Comparison of ENCODE assay signal across 26 mouse cellular contexts in the genomic region with DNA sequence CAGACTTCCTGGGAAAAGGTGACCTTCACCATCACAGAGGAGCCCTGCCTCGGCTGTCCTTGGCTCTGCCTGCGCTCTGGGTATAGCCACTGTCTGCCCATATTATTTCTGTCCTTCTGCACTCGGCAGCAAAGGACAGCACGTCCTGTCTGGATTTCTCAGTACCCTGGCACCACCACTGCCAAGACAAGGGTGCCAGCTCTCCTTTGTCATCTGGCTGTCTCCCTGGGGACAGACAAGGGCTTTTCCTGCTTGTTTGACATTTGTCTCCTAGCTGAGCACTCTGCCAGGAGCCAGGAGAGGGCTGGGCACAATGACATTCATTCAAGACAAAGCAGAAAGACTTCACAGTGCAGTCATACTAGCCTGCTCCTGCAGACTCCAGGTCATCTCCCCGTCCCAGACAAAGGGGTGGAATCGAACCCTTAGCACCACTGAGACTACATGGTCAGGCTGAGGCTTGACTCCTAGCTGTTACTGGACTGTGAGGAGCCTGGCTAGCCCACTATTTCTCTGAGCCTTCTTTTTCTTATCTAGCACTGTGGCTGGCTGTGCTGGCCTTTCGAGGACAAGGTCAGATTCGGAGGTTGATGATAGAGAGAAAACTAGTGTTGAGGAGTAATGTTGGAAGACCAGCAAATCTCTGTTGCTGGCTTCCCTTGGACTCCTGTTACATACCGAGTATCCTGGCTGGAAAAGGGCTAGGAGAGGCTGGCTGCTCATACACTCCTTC. TPM values are rescaled to one million over a fixed set of nuclear protein-coding genes. Genes with fewer than 3 reads are reported as not detected.
DNase-seq lines count a peak whose midpoint lies in the region; ATAC-seq lines count a peak whose summit lies in the region.
"Had no signal": no experiment of that assay in that cellular context is flagged by ENCODE, and none has a peak within 500 bp of the region (broad histone marks: within the 10 kb centered on the region; RNA-seq: fewer than 3 reads in every experiment).

No protein-coding gene starts in this region.

- no peak overlapping the region for H3K4me2 ChIP-seq in heart, embryonic 12.5 days
- H3K4me2 ChIP-seq: embryonic facial prominence, embryonic 15.5 days; forebrain, embryonic 15.5 days; heart, embryonic 13.5 days; limb, embryonic 15.5 days; lung, embryonic 14.5 days; midbrain, embryonic 13.5 days had no signal

- H3K27me3 ChIP-seq in heart, embryonic 12.5 days (replicated peaks) = peaks cover 77% of the 10 kb centered on the region
- peaks cover 54% of the 10 kb centered on the region for H3K27me3 ChIP-seq in embryonic facial prominence, embryonic 10.5 days (replicated peaks; ENCODE audit: low read depth, poor library complexity, severe bottlenecking)
- H3K27me3 ChIP-seq: forebrain, embryonic 15.5 days had no signal

- H3K36me3 ChIP-seq in heart, embryonic 12.5 days = no peaks in the 10 kb centered on the region
- H3K36me3 ChIP-seq in embryonic facial prominence, embryonic 10.5 days (replicated peaks) = no peaks in the 10 kb centered on the region
- H3K36me3 ChIP-seq: embryonic facial prominence, embryonic 15.5 days; forebrain, embryonic 15.5 days; G1E; heart, embryonic 13.5 days; limb, embryonic 15.5 days; midbrain, embryonic 13.5 days had no signal

- no peak overlapping the region for H3K27ac ChIP-seq in heart, embryonic 12.5 days (ENCODE audit: poor library complexity, severe bottlenecking)
- H3K27ac ChIP-seq in embryonic facial prominence, embryonic 10.5 days (replicated peaks) = no peak overlapping the region
- H3K27ac ChIP-seq: embryonic facial prominence, embryonic 15.5 days; forebrain, embryonic 15.5 days; heart, embryonic 13.5 days; kidney, postnatal 0 days; left cerebral cortex, adult 2 months; limb, embryonic 15.5 days; liver, embryonic 14.5 days; midbrain, embryonic 13.5 days had no signal

- no peak overlapping the region for H3K9ac ChIP-seq in heart, embryonic 12.5 days
- H3K9ac ChIP-seq: embryonic facial prominence, embryonic 15.5 days; forebrain, embryonic 15.5 days; heart, embryonic 13.5 days; limb, embryonic 15.5 days; liver, embryonic 14.5 days; lung, embryonic 14.5 days; midbrain, embryonic 13.5 days had no signal

- DNase-seq in heart, adult 8-10 months (ENCODE audit: low spot score) = peak; percentile 58
- peak; percentile 43 for DNase-seq in left cerebral cortex, postnatal 4 days
- DNase-seq in left cerebral cortex, adult 18-20 months (ENCODE audit: low spot score in 2 of 2) = no peak
- DNase-seq in adrenal gland, postnatal 14 days = peak; percentile 55
- DNase-seq in embryonic facial prominence, embryonic 10.5 days (ENCODE audit: low spot score) = no peak
- no peak for DNase-seq in spleen, postnatal 36 days (ENCODE audit: low spot score in 2 of 2)
- DNase-seq: B cell, adult 2 months; cerebellum, adult 9-10 months; gastrocnemius, postnatal 10 days; kidney, adult 2 months; layer of hippocampus, adult 9-11 months; lung, embryonic 14.5 days; right cerebral cortex, postnatal 25 days; spleen, adult 18-20 months had no signal

- WGBS in heart, embryonic 12.5 days = 62% methylated on average over 9 of the region's 9 CpGs
- WGBS in embryonic facial prominence, embryonic 10.5 days = 74% methylated on average over 9 of the region's 9 CpGs

- intact Hi-C loops in left cerebral cortex, postnatal 4 days (cut with DNase I) = no loop called here

- H3K4me1 ChIP-seq in heart, embryonic 12.5 days (replicated peaks) = peaks cover 9% of the 10 kb centered on the region
- peaks cover 14% of the 10 kb centered on the region for H3K4me1 ChIP-seq in embryonic facial prominence, embryonic 10.5 days

- no peak overlapping the region for H3K4me3 ChIP-seq in heart, embryonic 12.5 days
- H3K4me3 ChIP-seq in embryonic facial prominence, embryonic 10.5 days = no peak overlapping the region
- H3K4me3 ChIP-seq: embryonic facial prominence, embryonic 15.5 days; forebrain, embryonic 15.5 days; heart, embryonic 13.5 days; left cerebral cortex, adult 2 months; limb, embryonic 15.5 days; midbrain, embryonic 13.5 days had no signal

- H3K9me3 ChIP-seq in heart, embryonic 12.5 days (replicated peaks) = no peaks in the 10 kb centered on the region
- H3K9me3 ChIP-seq in embryonic facial prominence, embryonic 10.5 days = no peaks in the 10 kb centered on the region
- H3K9me3 ChIP-seq: embryonic facial prominence, embryonic 15.5 days; forebrain, embryonic 15.5 days; heart, embryonic 13.5 days; limb, embryonic 15.5 days; midbrain, embryonic 13.5 days had no signal

- no peak for ATAC-seq in heart, embryonic 12.5 days (ENCODE audit: insufficient number of reproducible peaks, low FRiP score)
- ATAC-seq: activated CD4-positive, CD25-positive, alpha-beta regulatory T cell, adult 4 months; forebrain, embryonic 15.5 days; midbrain, embryonic 13.5 days had no signal

RNA-seq across cellular contexts. Expression of gene Cdh22, which starts 46.8 kb away (rescaled TPM):
- 1 to 10 TPM in 2 of 4 experiments, under 1 TPM in 2; 0.75 to 2.2 (median 0.99) TPM for total RNA-seq in heart, adult 8-10 months (2022)
- polyA plus RNA-seq in heart, embryonic 12.5 days (2016; fragmentation: Nextera tagmentation; extraction: Ambion mirVana) = not detected in 2 replicates
- 10 to 100 TPM in 1 of 2 experiments, 1 to 10 TPM in 1; 8.3 to 12.3 TPM for total RNA-seq in left cerebral cortex, postnatal 4 days (2021)
- 10 to 100 TPM; 55.1 to 61.1 TPM for total RNA-seq in left cerebral cortex, adult 18-20 months (2021)
- 1.3 and 1.6 TPM in 2 replicates for total RNA-seq in adrenal gland, postnatal 14 days (2021)
- 0.91 and 1.1 TPM in 2 replicates for polyA plus RNA-seq in embryonic facial prominence, embryonic 10.5 days (2016; fragmentation: Nextera tagmentation; extraction: Ambion mirVana)
- total RNA-seq: hematopoietic stem cell, adult 5-6 weeks had no signal
- polyA plus RNA-seq: activated CD4-positive, CD25-positive, alpha-beta regulatory T cell, adult 4 months; G1E had no signal

Comparison
In these comparisons a context has a peak if more than half of its experiments do, and no peak if none do; other contexts are left out.
1. DNase-seq: peak in heart, adult 8-10 months (single experiment), left cerebral cortex, postnatal 4 days (single experiment) and adrenal gland, postnatal 14 days (single experiment); none in left cerebral cortex, adult 18-20 months (0 of 2), embryonic facial prominence, embryonic 10.5 days (single experiment) and spleen, postnatal 36 days (0 of 2).
2. RNA of gene Cdh22, which starts 46.8 kb away (total RNA-seq): 55.1 to 61.1 TPM in left cerebral cortex, adult 18-20 months; 8.3 to 12.3 TPM in left cerebral cortex, postnatal 4 days, 1.3 to 1.6 TPM in adrenal gland, postnatal 14 days and 0.75 to 2.2 TPM in heart, adult 8-10 months; every median in the first group is over 4 times any median in the second.